Comparison of ENCODE assay signal across 8 mouse cellular contexts in the genomic region with DNA sequence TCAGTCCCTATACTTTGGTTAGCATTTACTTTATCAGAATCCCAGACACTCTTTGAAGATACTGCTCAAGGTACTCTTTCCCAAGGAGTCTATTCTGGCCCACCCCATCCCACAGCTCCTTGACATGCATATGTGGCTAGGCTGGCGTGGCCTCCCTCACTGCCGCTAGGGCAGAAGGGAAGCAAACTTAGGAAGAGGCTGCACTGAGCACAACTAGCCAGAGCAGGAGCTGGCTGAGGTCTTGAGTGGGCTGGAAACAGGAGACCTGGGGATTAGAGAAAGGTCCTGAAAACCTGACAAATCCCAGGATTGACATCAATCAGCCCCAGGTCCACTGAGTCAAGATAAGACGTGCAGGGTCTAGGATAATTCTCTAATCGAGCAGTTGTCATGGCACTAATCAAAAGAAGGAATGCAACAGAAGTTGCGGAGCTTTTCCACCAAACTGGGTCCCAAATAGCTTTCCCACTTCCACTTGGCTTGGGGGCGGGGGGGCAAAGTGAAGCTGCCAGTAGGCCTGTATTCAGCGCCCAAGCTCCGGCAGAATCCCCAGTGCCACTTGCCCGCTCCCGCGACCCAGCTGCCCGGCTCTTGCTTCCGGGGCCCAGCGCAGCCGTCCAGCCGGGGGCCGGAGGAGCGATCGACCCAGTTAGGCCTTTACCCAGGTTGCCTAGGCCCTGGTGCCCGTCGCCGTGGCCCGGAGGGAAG. TPM values are rescaled to one million over a fixed set of nuclear protein-coding genes. Genes with fewer than 3 reads are reported as not detected.
A peak's percentile ranks its signal among the peaks of the same experiment; 100 is the strongest.
DNase-seq lines count a peak whose midpoint lies in the region; ATAC-seq and TF ChIP-seq lines count a peak whose summit lies in the region.

No protein-coding gene starts in this region.

- WGBS in bone marrow, adult 2 months = 5% methylated on average over 23 of the region's 23 CpGs
- WGBS in heart, embryonic 11.5 days (ENCODE audit: insufficient replicate concordance) = 8% methylated on average over 23 of the region's 23 CpGs

- no peaks in the 10 kb centered on the region for H3K9me3 ChIP-seq in heart, embryonic 11.5 days (replicated peaks; ENCODE audit: control insufficient read depth, low read length)

- H3K4me1 ChIP-seq in bone marrow, adult 2 months (ENCODE audit: control insufficient read depth, insufficient read depth, low read length) = peaks cover 2% of the 10 kb centered on the region
- H3K4me1 ChIP-seq in heart, embryonic 11.5 days (ENCODE audit: control insufficient read depth, insufficient read depth, low read length) = peaks cover 9% of the 10 kb centered on the region

- peak; percentile 93 for DNase-seq in heart, adult 11 months
- no peak for DNase-seq in heart, postnatal 25 days (ENCODE audit: low spot score)
- peak; percentile 62 for DNase-seq in kidney, postnatal 10 days
- DNase-seq in c-Kit-positive CD71-positive TER-119-positive erythroid progenitor cells, embryonic 14.5 days (ENCODE audit: low spot score) = no peak
- DNase-seq in urinary bladder, postnatal 10 days (ENCODE audit: low spot score) = no peak

- H3K27ac ChIP-seq in bone marrow, adult 2 months (ENCODE audit: control insufficient read depth, insufficient read depth, low read depth, low read length, poor library complexity) = peak overlapping the region; percentile 98
- peak overlapping the region; percentile 71 for H3K27ac ChIP-seq in heart, embryonic 11.5 days (ENCODE audit: low read depth, low read length)

- TF ChIP-seq CTCF in bone marrow, adult 2 months (IDR thresholded peaks at IDR 0.05; ENCODE audit: control insufficient read depth, insufficient read depth, low read length) = no peak

- H3K36me3 ChIP-seq in heart, embryonic 11.5 days (ENCODE audit: control insufficient read depth, insufficient read depth, low read length) = no peaks in the 10 kb centered on the region

- peak; percentile 48; the same call in 1 of the 2 replicates for ATAC-seq in heart, embryonic 11.5 days (replicated peaks; ENCODE audit: insufficient number of reproducible peaks, low FRiP score, low TSS enrichment)
- ATAC-seq in megakaryocyte-erythroid progenitor cell, adult 5-6 weeks (replicated peaks; ENCODE audit: low FRiP score, low TSS enrichment, poor library complexity, severe bottlenecking) = peak; percentile 32; the same call in 1 of the 2 replicates

- intact Hi-C loops in heart, postnatal 25 days (cut with DNase I) = loop anchor here (10.0 kb wide), 1 partner anchor 283 kb away; no protein-coding TSS in a partner anchor

- peak overlapping the region; percentile 67 for H3K4me3 ChIP-seq in bone marrow, adult 2 months (replicated peaks; ENCODE audit: control insufficient read depth, low read depth, low read length)
- peak overlapping the region; percentile 53 for H3K4me3 ChIP-seq in heart, embryonic 11.5 days (ENCODE audit: low read depth, low read length)

- peak overlapping the region; percentile 88 for H3K9ac ChIP-seq in heart, embryonic 11.5 days (ENCODE audit: low read depth, low read length)

- peaks cover 2% of the 10 kb centered on the region; the same call in 1 of the 2 replicates for H3K27me3 ChIP-seq in heart, embryonic 11.5 days (ENCODE audit: control insufficient read depth, insufficient read depth, low read length)

- TF ChIP-seq POLR2A in bone marrow, adult 2 months (IDR thresholded peaks at IDR 0.05; ENCODE audit: borderline replicate concordance, control insufficient read depth, low read depth, low read length) = no peak

- peak overlapping the region; percentile 88 for H3K4me2 ChIP-seq in heart, embryonic 11.5 days

RNA-seq across cellular contexts. Expression of a gene that starts 0.9 kb away (rescaled TPM):
- total RNA-seq in heart, postnatal 25 days (2021) = 10 to 100 TPM; 19.4 to 20.7 TPM
- polyA plus RNA-seq in bone marrow, adult 2 months (2011; ENCODE audit: insufficient read depth, insufficient read length, low replicate concordance, missing spikeins) = 11.6 and 25.0 TPM in 2 replicates
- 3.6 and 4.9 TPM in 2 replicates for polyA plus RNA-seq in heart, embryonic 11.5 days (2014; fragmentation: Nextera tagmentation; extraction: Ambion mirVana)
- total RNA-seq in megakaryocyte-erythroid progenitor cell, adult 5-6 weeks (2014; fragmentation: Nextera tagmentation) = 1.3 and 1.8 TPM in 2 replicates
- total RNA-seq in megakaryocyte-erythroid progenitor cell, adult 5-6 weeks (2017) = 0.80 and 3.1 TPM in 2 replicates

RNA-seq across cellular contexts. Expression of a gene that starts 16.2 kb away (rescaled TPM):
- 1 to 10 TPM; 4.3 to 4.4 TPM for total RNA-seq in heart, postnatal 25 days (2021)
- 2.7 and 7.3 TPM in 2 replicates for polyA plus RNA-seq in bone marrow, adult 2 months (2011; ENCODE audit: insufficient read depth, insufficient read length, low replicate concordance, missing spikeins)
- not detected in 2 replicates for polyA plus RNA-seq in heart, embryonic 11.5 days (2014; fragmentation: Nextera tagmentation; extraction: Ambion mirVana)
- not detected in 2 replicates for total RNA-seq in megakaryocyte-erythroid progenitor cell, adult 5-6 weeks (2014; fragmentation: Nextera tagmentation)
- not detected in 2 replicates for total RNA-seq in megakaryocyte-erythroid progenitor cell, adult 5-6 weeks (2017)

RNA-seq across cellular contexts. Expression of a gene that starts 20.9 kb away (rescaled TPM):
- total RNA-seq in heart, postnatal 25 days (2021) = under 1 TPM; 0.34 to 0.42 TPM
- polyA plus RNA-seq in bone marrow, adult 2 months (2011; ENCODE audit: insufficient read depth, insufficient read length, low replicate concordance, missing spikeins) = 45.0 and 74.1 TPM in 2 replicates
- 2.7 and 3.3 TPM in 2 replicates for polyA plus RNA-seq in heart, embryonic 11.5 days (2014; fragmentation: Nextera tagmentation; extraction: Ambion mirVana)
- 82.3 and 111 TPM in 2 replicates for total RNA-seq in megakaryocyte-erythroid progenitor cell, adult 5-6 weeks (2014; fragmentation: Nextera tagmentation)
- 13.4 TPM in 2 replicates for total RNA-seq in megakaryocyte-erythroid progenitor cell, adult 5-6 weeks (2017)

RNA-seq across cellular contexts. Expression of a gene that starts 27.0 kb away (rescaled TPM):
- total RNA-seq in heart, postnatal 25 days (2021) = not detected
- 1.4 TPM in 1 of 2 replicates, not detected in the other for polyA plus RNA-seq in bone marrow, adult 2 months (2011; ENCODE audit: insufficient read depth, insufficient read length, low replicate concordance, missing spikeins)
- polyA plus RNA-seq in heart, embryonic 11.5 days (2014; fragmentation: Nextera tagmentation; extraction: Ambion mirVana) = not detected in 2 replicates
- total RNA-seq in megakaryocyte-erythroid progenitor cell, adult 5-6 weeks (2014; fragmentation: Nextera tagmentation) = not detected in 2 replicates
- total RNA-seq in megakaryocyte-erythroid progenitor cell, adult 5-6 weeks (2017) = not detected in 2 replicates

RNA-seq across cellular contexts. Expression of a gene that starts 33.6 kb away (rescaled TPM):
- total RNA-seq in heart, postnatal 25 days (2021) = 10 to 100 TPM; 18.6 to 22.4 TPM
- polyA plus RNA-seq in bone marrow, adult 2 months (2011; ENCODE audit: insufficient read depth, insufficient read length, low replicate concordance, missing spikeins) = 24.3 and 50.5 TPM in 2 replicates
- polyA plus RNA-seq in heart, embryonic 11.5 days (2014; fragmentation: Nextera tagmentation; extraction: Ambion mirVana) = 12.6 and 14.8 TPM in 2 replicates
- 36.5 and 38.8 TPM in 2 replicates for total RNA-seq in megakaryocyte-erythroid progenitor cell, adult 5-6 weeks (2014; fragmentation: Nextera tagmentation)
- total RNA-seq in megakaryocyte-erythroid progenitor cell, adult 5-6 weeks (2017) = 8.4 and 39.5 TPM in 2 replicates

Comparison
In these comparisons a context has a peak if more than half of its experiments do, and no peak if none do; other contexts are left out.
1. DNase-seq: peak in heart, adult 11 months (single experiment) and kidney, postnatal 10 days (single experiment); none in heart, postnatal 25 days (single experiment), c-Kit-positive CD71-positive TER-119-positive erythroid progenitor cells, embryonic 14.5 days (single experiment) and urinary bladder, postnatal 10 days (single experiment).
2. RNA of a gene that starts 0.9 kb away (total RNA-seq): 19.4 to 20.7 TPM in heart, postnatal 25 days; 0.80 to 3.1 TPM in megakaryocyte-erythroid progenitor cell, adult 5-6 weeks; every median in the first group is over 4 times any median in the second.
3. RNA of a gene that starts 16.2 kb away (total RNA-seq): 4.3 to 4.4 TPM in heart, postnatal 25 days; not detected in megakaryocyte-erythroid progenitor cell, adult 5-6 weeks; every median in the first group is over 4 times any median in the second.
4. RNA of a gene that starts 20.9 kb away (total RNA-seq): 13.4 to 111 TPM in megakaryocyte-erythroid progenitor cell, adult 5-6 weeks; 0.34 to 0.42 TPM in heart, postnatal 25 days; every median in the first group is over 10 times any median in the second.